Mouse (Mus musculus): Measurements from ENCODE around the gene Pfpl. TPM values are rescaled to one million over a fixed set of nuclear protein-coding genes. Genes with fewer than 3 reads are reported as not detected.

The Pfpl gene
- polyA plus RNA-seq, 1 experiment from 2014 or later: not detected

DNA sequence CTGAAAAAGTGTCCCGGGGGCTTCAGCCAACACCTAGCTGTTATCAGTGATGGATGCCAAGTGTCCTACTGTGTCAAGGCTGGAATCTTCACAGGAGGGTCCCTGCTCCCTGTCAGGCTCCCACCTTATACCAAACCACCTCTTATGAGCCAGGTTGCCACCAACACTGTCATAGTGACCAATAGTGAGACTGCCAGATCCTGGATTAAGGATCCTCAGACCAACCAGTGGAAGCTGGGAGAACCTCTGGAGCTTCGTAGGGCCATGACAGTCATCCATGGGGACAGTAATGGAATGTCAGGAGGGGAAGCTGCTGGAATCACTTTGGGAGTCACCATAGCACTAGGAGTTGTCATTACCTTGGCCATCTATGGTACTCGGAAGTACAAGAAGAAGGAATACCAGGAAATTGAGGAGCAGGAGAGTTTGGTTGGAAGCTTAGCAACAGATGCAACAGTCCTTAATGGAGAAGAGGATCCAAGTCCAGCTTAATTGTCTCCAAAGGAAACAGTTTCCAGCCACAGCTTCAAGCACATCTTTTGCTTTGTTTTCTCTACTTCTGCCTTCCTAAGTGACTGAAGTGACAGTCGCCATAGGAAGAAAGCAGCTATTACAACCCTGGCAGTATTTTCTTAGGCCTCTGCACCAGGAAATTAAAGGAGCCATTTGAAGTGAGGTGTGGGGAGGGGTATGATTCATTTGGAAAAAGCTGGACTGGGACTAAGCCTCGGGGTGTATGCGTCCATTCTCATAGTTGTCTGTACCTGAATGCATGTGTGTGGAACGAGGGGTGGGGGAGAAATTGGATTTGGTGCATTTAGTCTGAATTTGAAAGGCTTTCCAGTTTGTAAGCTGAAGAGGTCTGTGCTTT lies 35.4 kb downstream of the Pfpl start:
- Histone ChIP-seq H3K27me3 (ENCODE audit: control insufficient read depth, insufficient read depth, low read length) (no peaks in the 10 kb centered on the region), H3K4me1 (ENCODE audit: control insufficient read depth, insufficient read depth, low read length) (peaks cover 4% of the 10 kb centered on the region; the same call in 1 of the 2 replicates), H3K9ac (ENCODE audit: low read length) (no peak overlapping the region), H3K4me2 (no peak overlapping the region), H3K4me3 (ENCODE audit: low read depth, low read length) (no peak overlapping the region), H3K27ac (ENCODE audit: low read depth, low read length) (no peak overlapping the region), H3K9me3 (ENCODE audit: control insufficient read depth, low read length) (no peaks in the 10 kb centered on the region), H3K36me3 (ENCODE audit: control insufficient read depth, insufficient read depth, low read length) (peaks cover 6% of the 10 kb centered on the region; the same call in 1 of the 2 replicates)
- no peak for ATAC-seq (ENCODE audit: low FRiP score)
- peak; percentile 87 for DNase-seq (ENCODE audit: low spot score, missing footprints)
- 68% methylated on average over 7 of the region's 7 CpGs for WGBS

DNA sequence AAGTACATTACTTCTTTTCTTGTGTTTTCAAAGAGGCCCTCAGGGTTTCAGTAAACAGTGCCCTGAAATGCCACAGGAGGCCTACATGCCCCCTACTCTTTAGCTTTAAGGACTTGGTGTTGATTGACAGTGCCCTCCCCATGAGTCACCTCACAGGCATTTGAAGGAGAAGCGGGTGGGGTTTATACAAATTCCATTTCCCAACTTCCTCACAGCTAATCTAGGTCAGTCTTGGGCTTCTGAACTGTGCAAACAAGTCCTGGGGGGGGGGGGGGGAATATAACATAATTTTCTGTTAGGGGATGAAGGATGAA lies 36.0 kb downstream of the Pfpl start:
- DNase-seq (ENCODE audit: low spot score, missing footprints) (peak; percentile 59), ATAC-seq (ENCODE audit: low FRiP score) (no peak)
- 44% methylated on average over 1 of the region's 1 CpGs for WGBS

DNA sequence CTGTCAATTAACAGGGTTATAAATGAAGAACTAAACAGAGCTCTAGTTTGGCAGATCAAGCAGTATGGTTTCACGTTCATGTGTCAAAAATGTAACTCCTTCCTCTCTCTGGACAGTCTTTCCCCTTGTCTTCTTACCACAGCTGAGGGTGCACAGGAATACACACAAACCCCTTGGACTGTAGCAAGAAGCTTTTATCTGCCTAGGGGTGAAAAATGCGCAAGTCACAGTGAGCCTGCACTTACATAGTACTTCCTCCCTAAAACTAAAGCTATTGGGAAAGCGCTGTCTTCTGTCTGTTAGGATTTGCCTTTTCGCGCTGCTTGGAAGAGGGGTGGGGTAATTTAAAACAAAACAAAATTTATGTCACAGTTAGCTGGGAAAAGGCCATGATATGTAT lies 36.4 kb downstream of the Pfpl start:
- WGBS: 88% methylated on average over 5 of the region's 5 CpGs
- no peaks in the 10 kb centered on the region for H3K9me3 ChIP-seq (ENCODE audit: control insufficient read depth, low read length)
- ATAC-seq (ENCODE audit: low FRiP score) (no peak), DNase-seq (ENCODE audit: low spot score, missing footprints) (peak; percentile 85)
- no peak overlapping the region for H3K4me2 ChIP-seq
- no peak overlapping the region for H3K4me3 ChIP-seq (ENCODE audit: low read depth, low read length)
- H3K27me3 ChIP-seq (ENCODE audit: control insufficient read depth, insufficient read depth, low read length): no peaks in the 10 kb centered on the region
- peaks cover 4% of the 10 kb centered on the region; the same call in 1 of the 2 replicates for H3K4me1 ChIP-seq (ENCODE audit: control insufficient read depth, insufficient read depth, low read length)
- no peak overlapping the region; the same call in 1 of the 2 replicates for H3K27ac ChIP-seq (ENCODE audit: low read depth, low read length)
- H3K36me3 ChIP-seq (ENCODE audit: control insufficient read depth, insufficient read depth, low read length): peaks cover 10% of the 10 kb centered on the region
- no peak overlapping the region for H3K9ac ChIP-seq (ENCODE audit: low read length)

More for the DNA sequence above, 36.0 kb downstream of the Pfpl start:
- Histone ChIP-seq H3K4me2 (no peak overlapping the region), H3K36me3 (ENCODE audit: control insufficient read depth, insufficient read depth, low read length) (peaks cover 6% of the 10 kb centered on the region; the same call in 1 of the 2 replicates), H3K27ac (ENCODE audit: low read depth, low read length) (no peak overlapping the region), H3K4me1 (ENCODE audit: control insufficient read depth, insufficient read depth, low read length) (peaks cover 4% of the 10 kb centered on the region; the same call in 1 of the 2 replicates), H3K9me3 (ENCODE audit: control insufficient read depth, low read length) (no peaks in the 10 kb centered on the region), H3K9ac (ENCODE audit: low read length) (no peak overlapping the region), H3K4me3 (ENCODE audit: low read depth, low read length) (no peak overlapping the region), H3K27me3 (ENCODE audit: control insufficient read depth, insufficient read depth, low read length) (no peaks in the 10 kb centered on the region)

DNA sequence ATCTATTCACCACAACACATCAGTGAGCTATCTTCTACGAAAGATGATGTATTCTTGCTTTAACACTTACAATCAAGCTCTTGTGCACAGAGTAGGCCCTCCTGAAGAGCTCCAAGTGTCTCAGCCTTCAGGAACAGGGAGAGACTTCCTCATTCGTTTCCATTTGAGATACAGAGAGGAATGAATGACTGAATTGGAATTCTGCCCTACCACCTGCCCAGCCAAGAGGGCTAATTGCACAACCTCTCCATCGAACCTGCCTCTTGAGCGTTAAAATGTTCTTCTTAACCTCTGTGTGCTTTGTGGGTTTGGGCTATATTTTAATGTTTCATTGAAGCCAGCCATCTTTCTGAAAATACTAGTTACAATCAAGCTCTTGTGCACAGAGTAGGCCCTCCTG lies 37.0 kb downstream of the Pfpl start:
- H3K4me3 ChIP-seq (ENCODE audit: low read depth, low read length): no peak overlapping the region
- H3K9ac ChIP-seq (ENCODE audit: low read length): no peak overlapping the region
- H3K4me1 ChIP-seq (ENCODE audit: control insufficient read depth, insufficient read depth, low read length): peaks cover 4% of the 10 kb centered on the region; the same call in 1 of the 2 replicates
- DNase-seq (ENCODE audit: low spot score, missing footprints) (peak; percentile 72), ATAC-seq (ENCODE audit: low FRiP score) (no peak)
- peaks cover 15% of the 10 kb centered on the region for H3K36me3 ChIP-seq (ENCODE audit: control insufficient read depth, insufficient read depth, low read length)
- WGBS: 89% methylated on average over 4 of the region's 4 CpGs
- H3K9me3 ChIP-seq (ENCODE audit: control insufficient read depth, low read length): no peaks in the 10 kb centered on the region
- no peaks in the 10 kb centered on the region for H3K27me3 ChIP-seq (ENCODE audit: control insufficient read depth, insufficient read depth, low read length)
- H3K4me2 ChIP-seq: no peak overlapping the region
- no peak overlapping the region for H3K27ac ChIP-seq (ENCODE audit: low read depth, low read length)

DNA sequence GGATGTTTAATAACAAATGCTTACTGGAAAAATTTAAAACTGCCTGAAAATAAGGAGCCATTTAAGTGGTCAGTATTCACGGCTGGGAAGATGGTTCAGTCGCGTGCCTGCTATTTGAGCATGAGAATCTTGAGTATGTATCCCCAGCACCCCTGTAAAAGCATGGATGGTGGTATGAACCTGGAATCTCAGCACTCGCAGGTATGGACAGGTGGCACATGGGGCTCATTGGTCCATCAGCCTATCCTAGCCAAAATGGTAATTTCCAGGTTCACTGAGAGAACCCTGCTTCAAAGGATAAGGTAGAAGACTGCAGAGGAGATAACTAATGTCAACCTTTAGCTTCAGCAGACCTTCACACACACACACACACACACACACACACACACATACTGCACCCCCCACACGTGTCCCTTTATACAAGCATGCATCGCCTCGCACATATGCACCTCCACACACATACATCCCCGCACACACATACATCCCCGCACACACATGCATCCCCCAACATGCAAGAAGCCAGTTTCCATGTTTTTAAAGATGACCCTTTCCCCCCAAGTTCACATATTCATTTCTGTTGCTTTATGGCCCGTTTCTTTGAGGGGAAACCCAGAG lies 37.9 kb downstream of the Pfpl start:
- 92% methylated on average over 10 of the region's 10 CpGs for WGBS
- H3K4me3 ChIP-seq (ENCODE audit: low read depth, low read length): no peak overlapping the region

DNA sequence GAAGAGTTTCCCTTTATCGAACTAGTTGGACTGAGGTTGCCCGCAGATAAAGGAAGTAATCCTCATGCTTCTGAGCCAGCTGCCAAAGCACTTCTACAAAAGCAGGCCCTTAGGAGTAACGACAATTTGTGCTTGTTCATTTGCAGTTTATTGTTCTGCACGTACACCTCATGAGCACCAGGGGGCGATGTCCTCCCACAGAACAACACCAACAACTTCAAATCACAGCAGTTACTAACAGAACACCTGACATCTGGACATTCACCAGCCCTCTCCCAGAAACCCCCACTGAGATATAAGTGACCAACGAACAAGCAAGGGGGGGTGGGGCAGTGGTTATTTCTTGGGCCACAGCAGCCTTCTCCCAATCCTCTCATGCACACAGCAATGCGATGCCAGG lies 38.5 kb downstream of the Pfpl start:
- Histone ChIP-seq H3K4me2 (no peak overlapping the region), H3K4me1 (ENCODE audit: control insufficient read depth, insufficient read depth, low read length) (peaks cover 4% of the 10 kb centered on the region; the same call in 1 of the 2 replicates), H3K9me3 (ENCODE audit: control insufficient read depth, low read length) (no peaks in the 10 kb centered on the region), H3K27ac (ENCODE audit: low read depth, low read length) (no peak overlapping the region), H3K36me3 (ENCODE audit: control insufficient read depth, insufficient read depth, low read length) (peaks cover 18% of the 10 kb centered on the region), H3K9ac (ENCODE audit: low read length) (no peak overlapping the region), H3K27me3 (ENCODE audit: control insufficient read depth, insufficient read depth, low read length) (no peaks in the 10 kb centered on the region), H3K4me3 (ENCODE audit: low read depth, low read length) (no peak overlapping the region)
- 35% methylated on average over 7 of the region's 7 CpGs for WGBS
- peak; percentile 90 for DNase-seq (ENCODE audit: low spot score, missing footprints)
- peak; percentile 58 for ATAC-seq (ENCODE audit: low FRiP score)

More for the DNA sequence above, 37.9 kb downstream of the Pfpl start:
- no peak overlapping the region for H3K9ac ChIP-seq (ENCODE audit: low read length)
- DNase-seq (ENCODE audit: low spot score, missing footprints) (no peak), ATAC-seq (ENCODE audit: low FRiP score) (peak; percentile 47)
- H3K27ac ChIP-seq (ENCODE audit: low read depth, low read length): no peak overlapping the region
- H3K4me1 ChIP-seq (ENCODE audit: control insufficient read depth, insufficient read depth, low read length): peaks cover 4% of the 10 kb centered on the region; the same call in 1 of the 2 replicates
- H3K27me3 ChIP-seq (ENCODE audit: control insufficient read depth, insufficient read depth, low read length): no peaks in the 10 kb centered on the region
- H3K9me3 ChIP-seq (ENCODE audit: control insufficient read depth, low read length): no peaks in the 10 kb centered on the region
- H3K36me3 ChIP-seq (ENCODE audit: control insufficient read depth, insufficient read depth, low read length): peaks cover 18% of the 10 kb centered on the region
- no peak overlapping the region for H3K4me2 ChIP-seq

DNA sequence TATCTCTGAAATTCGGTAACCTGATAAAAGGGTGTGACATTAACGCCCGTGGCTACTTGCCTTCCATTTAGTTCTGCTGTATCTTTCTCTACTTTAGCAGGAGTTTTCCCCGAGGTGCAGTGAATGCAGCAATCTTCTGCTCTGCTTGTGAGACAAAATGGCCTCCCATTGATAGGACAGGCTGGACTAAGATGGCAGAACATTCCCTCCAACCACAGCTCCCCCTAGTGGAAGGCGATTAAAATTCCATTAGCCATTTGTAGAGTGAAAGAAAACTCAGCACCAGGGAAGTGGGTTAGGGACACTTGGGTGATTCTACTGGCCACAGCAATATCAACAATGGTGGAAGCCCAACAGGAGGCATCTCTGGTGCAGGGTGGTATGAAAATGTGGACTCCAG lies 39.7 kb downstream of the Pfpl start:
- ATAC-seq (ENCODE audit: low FRiP score): peak; percentile 20; the same call in 1 of the 2 replicates
- H3K4me3 ChIP-seq (ENCODE audit: low read depth, low read length): no peak overlapping the region

DNA sequence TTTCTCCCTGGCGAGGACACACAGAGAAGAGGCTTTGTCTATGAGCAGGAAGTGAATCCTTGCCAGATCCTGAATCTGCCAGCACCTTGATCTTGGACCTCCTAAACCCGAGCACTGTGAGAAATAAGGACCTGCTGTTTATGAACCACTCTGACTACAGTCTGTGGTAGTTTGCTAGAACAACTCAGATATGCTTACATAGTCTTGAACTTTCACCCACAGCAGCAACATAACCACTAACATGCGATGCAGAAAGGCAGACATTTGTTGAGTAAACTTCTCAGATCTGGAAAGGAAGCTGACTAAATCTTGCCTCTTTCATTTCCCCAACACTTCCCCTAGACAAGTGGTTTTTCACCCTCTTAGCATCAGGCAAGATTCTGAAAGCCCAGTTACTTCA lies 44.2 kb downstream of the Pfpl start:
- Histone ChIP-seq H3K9ac (ENCODE audit: low read length) (no peak overlapping the region), H3K27me3 (ENCODE audit: control insufficient read depth, insufficient read depth, low read length) (no peaks in the 10 kb centered on the region), H3K9me3 (ENCODE audit: control insufficient read depth, low read length) (no peaks in the 10 kb centered on the region), H3K27ac (ENCODE audit: low read depth, low read length) (no peak overlapping the region), H3K4me1 (ENCODE audit: control insufficient read depth, insufficient read depth, low read length) (no peaks in the 10 kb centered on the region), H3K36me3 (ENCODE audit: control insufficient read depth, insufficient read depth, low read length) (peaks cover 37% of the 10 kb centered on the region), H3K4me3 (ENCODE audit: low read depth, low read length) (no peak overlapping the region), H3K4me2 (no peak overlapping the region)
- no peak for DNase-seq (ENCODE audit: low spot score, missing footprints)
- 75% methylated on average over 3 of the region's 3 CpGs for WGBS
- no peak for ATAC-seq (ENCODE audit: low FRiP score)

More for the DNA sequence above, 39.7 kb downstream of the Pfpl start:
- Histone ChIP-seq H3K9ac (ENCODE audit: low read length) (no peak overlapping the region), H3K4me1 (ENCODE audit: control insufficient read depth, insufficient read depth, low read length) (peaks cover 4% of the 10 kb centered on the region; the same call in 1 of the 2 replicates), H3K4me2 (no peak overlapping the region), H3K27ac (ENCODE audit: low read depth, low read length) (no peak overlapping the region), H3K36me3 (ENCODE audit: control insufficient read depth, insufficient read depth, low read length) (peaks cover 18% of the 10 kb centered on the region), H3K27me3 (ENCODE audit: control insufficient read depth, insufficient read depth, low read length) (no peaks in the 10 kb centered on the region), H3K9me3 (ENCODE audit: control insufficient read depth, low read length) (no peaks in the 10 kb centered on the region)
- DNase-seq (ENCODE audit: low spot score, missing footprints): peak; percentile 84
- 84% methylated on average over 5 of the region's 5 CpGs for WGBS

DNA sequence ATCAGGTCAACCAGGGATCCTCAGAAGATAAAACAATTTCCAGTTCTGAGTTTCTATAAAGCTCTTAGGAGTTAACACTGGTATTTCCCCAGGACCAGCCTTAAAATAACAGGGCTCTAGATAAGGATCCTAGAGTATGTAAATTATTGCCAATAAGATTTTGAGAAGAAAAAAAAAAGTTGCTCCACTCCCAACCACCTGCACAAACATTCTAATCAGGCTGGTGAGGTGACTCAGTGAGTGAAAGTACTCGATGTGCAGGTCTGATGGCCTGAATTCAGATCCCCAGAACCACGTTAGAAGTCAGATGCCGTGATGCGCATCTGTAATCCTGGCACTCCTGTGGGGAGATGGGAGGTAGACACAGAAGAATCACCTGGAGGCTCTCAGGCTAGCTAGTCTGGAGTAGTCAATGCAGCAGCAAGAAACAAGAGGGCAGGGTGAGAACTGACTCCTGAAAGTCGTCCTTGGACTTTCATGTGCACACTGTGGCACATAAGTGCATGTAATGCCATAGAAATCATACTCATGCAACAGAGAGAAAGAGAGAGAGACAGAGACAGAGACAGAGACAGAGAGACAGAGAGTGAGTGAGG lies 44.8 kb downstream of the Pfpl start:
- Histone ChIP-seq H3K27ac (ENCODE audit: low read depth, low read length) (no peak overlapping the region), H3K4me1 (ENCODE audit: control insufficient read depth, insufficient read depth, low read length) (no peaks in the 10 kb centered on the region), H3K4me3 (ENCODE audit: low read depth, low read length) (no peak overlapping the region), H3K9ac (ENCODE audit: low read length) (no peak overlapping the region), H3K9me3 (ENCODE audit: control insufficient read depth, low read length) (no peaks in the 10 kb centered on the region), H3K36me3 (ENCODE audit: control insufficient read depth, insufficient read depth, low read length) (peaks cover 36% of the 10 kb centered on the region), H3K4me2 (no peak overlapping the region), H3K27me3 (ENCODE audit: control insufficient read depth, insufficient read depth, low read length) (no peaks in the 10 kb centered on the region)
- DNase-seq (ENCODE audit: low spot score, missing footprints) (peak; percentile 87), ATAC-seq (ENCODE audit: low FRiP score) (no peak)
- 87% methylated on average over 5 of the region's 5 CpGs for WGBS

Measured in midbrain, embryonic 11.5 days (tissue).